Mouse (Mus musculus) stomach, postnatal 0 days (tissue): ENCODE measurements around the gene Scgb1c1. TPM values are rescaled to one million over a fixed set of nuclear protein-coding genes. Genes with fewer than 3 reads are reported as not detected.

Experiments used
- ATAC-seq: fragments of 200-750 bp; cut with Nextera tagmentation; 2 replicates; pipeline ENCODE4 v1.8.0; 2017; ENCODE audit not compliant: low FRiP score, low TSS enrichment
- DNase-seq: peaks from one replicate; pipeline ENCODE4 v3.0.0-alpha.2; 2016; ENCODE audit warnings: low spot score
- H3K27ac ChIP-seq: fragments of 300-500 bp; sonication (generic); replicated peaks from 2 replicates; pipeline ENCODE4 v1.5.1; 2014; ENCODE audit warnings: mild to moderate bottlenecking, control low read depth
- H3K27me3 ChIP-seq: fragments of 300-500 bp; sonication (generic); 2 replicates; pipeline ENCODE4 v1.6.1; 2014; ENCODE audit warnings: low read length; ENCODE audit not compliant: control insufficient read depth, insufficient read depth
- H3K36me3 ChIP-seq: fragments of 300-500 bp; sonication (generic); 2 replicates; pipeline ENCODE4 v1.6.1; 2014; ENCODE audit warnings: low read length, mixed read lengths; ENCODE audit not compliant: control insufficient read depth, insufficient read depth
- H3K4me1 ChIP-seq: fragments of 300-500 bp; sonication (generic); replicated peaks from 2 replicates; pipeline ENCODE4 v1.6.1; 2014; ENCODE audit warnings: antibody characterized with exemption; ENCODE audit not compliant: control insufficient read depth, insufficient read depth
- H3K4me2 ChIP-seq: fragments of 300-500 bp; sonication (generic); replicated peaks from 2 replicates; pipeline ENCODE4 v1.6.1; 2014; ENCODE audit warnings: low read depth, mild to moderate bottlenecking, control low read depth, moderate library complexity
- H3K4me3 ChIP-seq: fragments of 300-500 bp; sonication (generic); 2 replicates; pipeline ENCODE4 v1.5.1; 2014; ENCODE audit warnings: low read depth, low read length, control low read depth
- H3K9ac ChIP-seq: fragments of 300-500 bp; sonication (generic); 2 replicates; pipeline ENCODE4 v1.6.1; 2014; ENCODE audit warnings: mild to moderate bottlenecking, low read length, control low read depth, mixed read lengths
- H3K9me3 ChIP-seq: fragments of 300-500 bp; sonication (generic); 2 replicates; pipeline ENCODE4 v1.6.1; 2016; ENCODE audit warnings: low read length; ENCODE audit not compliant: control insufficient read depth
- CTCF ChIP-seq: IDR thresholded peaks from 2 replicates; pipeline ENCODE4 v1.5.1; 2016; ENCODE audit warnings: antibody characterized with exemption, low read depth, mild to moderate bottlenecking, moderate library complexity
- EP300 ChIP-seq: optimal IDR thresholded peaks from 2 replicates; pipeline ENCODE3; 2016; ENCODE audit warnings: antibody characterized with exemption
- WGBS: fragments of 180-500 bp; shearing (Covaris S2); extraction: QIAGEN DNeasy Blood & Tissue Kit; methylation state at CpG from one replicate; pipeline ENCODE4 v1.1.7; 2014; 5-methylcytosine and 5-hydroxymethylcytosine counted together
- polyA plus RNA-seq: library from polyadenylated mRNA; unstranded; fragments of >200 nt; fragmentation: Nextera tagmentation; extraction: Ambion mirVana; gene quantifications from 2 replicates; pipeline ENCODE4 v1.2.1, GENCODE M21; 2015

The Scgb1c1 gene
- polyA plus RNA-seq, 1 experiment from 2014 or later = not detected

DNA sequence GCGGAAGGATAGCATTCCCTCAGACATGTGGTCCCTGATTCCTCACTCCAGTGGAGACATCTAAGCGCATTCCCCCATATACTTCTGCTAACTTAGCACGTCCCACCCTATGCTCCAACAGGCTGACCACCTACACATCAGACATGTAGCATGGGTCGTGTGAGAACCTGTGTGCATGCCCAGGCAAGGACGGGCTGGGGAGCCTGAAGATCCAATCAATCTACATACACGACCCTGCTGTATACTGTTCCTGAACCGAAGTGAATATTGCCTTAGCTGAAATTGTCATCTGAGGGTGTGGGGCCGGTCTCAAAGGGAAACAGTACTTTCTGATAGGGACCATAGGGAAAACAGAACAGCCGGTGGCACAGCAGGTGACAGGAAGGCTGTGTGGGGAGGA is 9.8 kb downstream of the Scgb1c1 start:
- H3K4me2 ChIP-seq = peak overlapping the region; percentile 80
- H3K9ac ChIP-seq = peak overlapping the region; percentile 89
- 65% methylated on average over 9 of the region's 9 CpGs for WGBS
- TF ChIP-seq CTCF (no peak), EP300 (no peak)
- no peak for DNase-seq
- no peak for ATAC-seq
- H3K9me3 ChIP-seq = no peaks in the 10 kb centered on the region
- peaks cover 16% of the 10 kb centered on the region; the same call in 1 of the 2 replicates for H3K36me3 ChIP-seq
- peak overlapping the region; percentile 98 for H3K27ac ChIP-seq
- no peaks in the 10 kb centered on the region for H3K27me3 ChIP-seq
- peaks cover 10% of the 10 kb centered on the region; the same call in 1 of the 2 replicates for H3K4me1 ChIP-seq
- peak overlapping the region; percentile 78 for H3K4me3 ChIP-seq

- peaks cover 10% of the 10 kb centered on the region; the same call in 1 of the 2 replicates for H3K4me1 ChIP-seq
- peak within 1 kb of the TSS; percentile 89 for H3K9ac ChIP-seq
- no peaks in the 10 kb centered on the region for H3K9me3 ChIP-seq
- H3K27me3 ChIP-seq = no peaks in the 10 kb centered on the region
- WGBS = 1% methylated on average over 51 of the region's 51 CpGs
- peak within 1 kb of the TSS; percentile 78 for H3K4me3 ChIP-seq
- peaks cover 22% of the 10 kb centered on the region; the same call in 1 of the 2 replicates for H3K36me3 ChIP-seq
- H3K4me2 ChIP-seq = peak within 1 kb of the TSS; percentile 80
- peak; percentile 88 for ATAC-seq
- H3K27ac ChIP-seq = peak within 1 kb of the TSS; percentile 98
- TF ChIP-seq EP300 = no peak
- TF ChIP-seq CTCF = peak; percentile 27; the same call in 1 of the 2 replicates
- DNase-seq = peak; percentile 92
Observed at GRCm38 (mm10) chr7:140855860-140856784, 10.8 kb downstream of the Scgb1c1 start, which contains the start of gene Gm45785. Gene Gm45785, minus strand, starts transcription at chr7:140856331.

GRCm38 (mm10) chr7:140856785-140857549 is 11.6 kb downstream of the Scgb1c1 start, which contains the start of gene Ric8a:
Gene Ric8a, plus strand, starts transcription at chr7:140856957.
- Histone ChIP-seq H3K4me1 (peaks cover 10% of the 10 kb centered on the region; the same call in 1 of the 2 replicates), H3K9me3 (no peaks in the 10 kb centered on the region), H3K4me3 (peak within 1 kb of the TSS; percentile 78), H3K27ac (peak within 1 kb of the TSS; percentile 98), H3K4me2 (peak within 1 kb of the TSS; percentile 80), H3K27me3 (no peaks in the 10 kb centered on the region), H3K9ac (peak within 1 kb of the TSS; percentile 89), H3K36me3 (peaks cover 23% of the 10 kb centered on the region)
- WGBS = under 1% methylated on average over 50 of the region's 50 CpGs
- TF ChIP-seq EP300 (no peak), CTCF (no peak)
- ATAC-seq (peak; percentile 89), DNase-seq (peak; percentile 95)

DNA sequence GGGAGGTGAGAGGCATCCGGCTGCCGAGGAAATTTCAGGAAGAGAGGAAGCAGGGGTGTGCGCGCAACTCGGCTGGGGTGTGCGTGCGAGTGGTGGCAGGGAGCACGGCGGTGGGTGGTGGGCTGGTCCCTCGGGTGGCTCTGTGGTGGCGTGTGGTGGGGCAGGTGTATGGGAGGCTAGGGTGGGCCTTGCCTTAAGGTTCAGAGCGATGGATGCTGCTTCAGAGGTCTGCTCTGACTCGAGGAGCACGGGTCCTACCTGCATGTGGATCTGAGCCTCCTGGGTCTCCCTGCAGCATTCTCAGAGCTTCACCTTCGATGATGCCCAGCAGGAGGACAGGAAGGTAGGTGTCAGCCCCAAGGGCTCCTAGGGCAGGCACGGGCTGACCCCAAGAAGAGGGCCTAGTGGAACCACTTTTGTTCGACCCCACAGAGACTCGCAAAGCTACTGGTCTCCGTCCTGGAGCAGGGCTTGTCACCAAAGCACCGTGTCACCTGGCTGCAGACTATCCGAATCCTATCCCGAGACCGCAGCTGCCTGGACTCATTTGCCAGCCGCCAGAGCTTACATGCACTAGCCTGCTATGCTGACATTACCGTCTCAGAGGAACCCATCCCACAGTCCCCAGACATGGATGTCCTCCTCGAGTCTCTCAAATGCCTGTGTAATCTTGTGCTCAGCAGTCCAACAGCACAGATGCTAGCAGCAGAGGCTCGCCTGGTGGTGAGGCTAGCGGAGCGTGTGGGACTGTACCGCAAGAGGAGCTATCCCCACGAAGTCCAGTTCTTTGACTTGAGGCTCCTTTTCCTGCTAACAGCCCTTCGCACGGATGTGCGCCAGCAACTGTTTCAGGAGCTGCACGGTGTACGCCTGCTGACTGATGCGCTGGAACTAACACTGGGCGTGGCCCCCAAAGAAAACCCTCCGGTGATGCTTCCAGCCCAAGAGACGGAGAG is 12.5 kb downstream of the Scgb1c1 start, which contains the start of gene Bet1l:
Bet1l (minus strand) TSS at position 28 of the 956 bp plus-strand sequence.
- Histone ChIP-seq H3K4me2 (peak within 1 kb of the TSS; percentile 80), H3K4me3 (peak within 1 kb of the TSS; percentile 78), H3K9me3 (no peaks in the 10 kb centered on the region), H3K9ac (peak within 1 kb of the TSS; percentile 89), H3K27me3 (no peaks in the 10 kb centered on the region), H3K36me3 (peaks cover 28% of the 10 kb centered on the region), H3K27ac (peak within 1 kb of the TSS; percentile 98), H3K4me1 (peaks cover 10% of the 10 kb centered on the region; the same call in 1 of the 2 replicates)
- TF ChIP-seq EP300 (no peak), CTCF (no peak)
- peak; percentile 34 for DNase-seq
- peak; percentile 13 for ATAC-seq
- WGBS = 28% methylated on average over 39 of the region's 40 CpGs

DNA sequence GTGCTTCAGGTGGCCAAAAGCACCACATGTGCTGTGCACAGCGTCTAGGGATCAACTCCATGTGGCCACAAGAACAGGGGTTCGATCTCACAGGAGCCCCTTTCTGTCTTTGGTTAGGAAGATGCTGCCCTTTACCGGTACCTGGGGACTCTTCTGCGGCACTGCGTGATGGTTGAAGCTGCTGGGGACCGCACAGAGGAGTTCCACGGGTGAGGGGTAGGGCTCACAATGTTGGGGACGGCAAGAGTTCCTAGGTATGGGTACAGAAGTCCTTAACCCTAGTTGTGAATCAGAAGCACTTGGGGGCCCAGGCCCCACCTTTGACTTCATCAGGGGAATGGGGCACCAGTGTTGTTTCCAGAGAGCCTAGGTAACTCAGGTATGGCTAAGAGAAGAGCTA is 13.4 kb downstream of the Scgb1c1 start:
- H3K4me3 ChIP-seq = peak overlapping the region; percentile 78; the same call in 1 of the 2 replicates
- H3K27me3 ChIP-seq = no peaks in the 10 kb centered on the region
- WGBS = 91% methylated on average over 8 of the region's 8 CpGs
- H3K9ac ChIP-seq = peak overlapping the region; percentile 89; the same call in 1 of the 2 replicates
- no peak overlapping the region for H3K27ac ChIP-seq
- no peak for TF ChIP-seq CTCF
- TF ChIP-seq EP300 = no peak
- no peak for ATAC-seq
- H3K4me1 ChIP-seq = peaks cover 10% of the 10 kb centered on the region; the same call in 1 of the 2 replicates
- no peak for DNase-seq
- no peaks in the 10 kb centered on the region for H3K9me3 ChIP-seq
- peaks cover 26% of the 10 kb centered on the region for H3K36me3 ChIP-seq
- H3K4me2 ChIP-seq = peak overlapping the region; percentile 80
